Mouse (Mus musculus): ENCODE results near the gene Ifna11. TPM values are rescaled to one million over a fixed set of nuclear protein-coding genes. Genes with fewer than 3 reads are reported as not detected.

The Ifna11 gene
- not detected for polyA plus RNA-seq (2017; shearing (Covaris generic))

GRCm38 (mm10) chr4:88819659-88820058 lies at the start of gene Ifna11:
TSS of gene Ifna11 (plus strand) at chr4:88819959.

GRCm38 (mm10) chr4:88773534-88773933 lies 46.2 kb upstream of the Ifna11 start, which contains the start of gene Gm13290:
TSS of gene Gm13290 (plus strand) at chr4:88773834.

GRCm38 (mm10) chr4:88776622-88777021 lies 43.1 kb upstream of the Ifna11 start, which contains the start of gene Gm13289:
TSS of gene Gm13289 (plus strand) at chr4:88776922.

GRCm38 (mm10) chr4:88779550-88779949 lies 40.2 kb upstream of the Ifna11 start, which contains the start of gene Gm13272:
TSS of gene Gm13272 (plus strand) at chr4:88779850.

GRCm38 (mm10) chr4:88781831-88782230 lies 37.9 kb upstream of the Ifna11 start, which contains the start of gene Ifnz:
TSS of gene Ifnz (plus strand) at chr4:88782131.

GRCm38 (mm10) chr4:88785409-88785808 lies 34.4 kb upstream of the Ifna11 start, which contains the start of gene Gm13276:
TSS of gene Gm13276 (plus strand) at chr4:88785709.

GRCm38 (mm10) chr4:88788402-88788801 lies 31.4 kb upstream of the Ifna11 start, which contains the start of gene Gm13277:
TSS of gene Gm13277 (plus strand) at chr4:88788632.

GRCm38 (mm10) chr4:88791250-88791649 lies 28.5 kb upstream of the Ifna11 start, which contains the start of gene Gm13278:
TSS of gene Gm13278 (plus strand) at chr4:88791550.

GRCm38 (mm10) chr4:88793936-88794675 lies 25.7 kb upstream of the Ifna11 start, which contains the start of gene Gm13275:
TSS of gene Gm13275 (plus strand) at chr4:88794487.

GRCm38 (mm10) chr4:88797097-88797496 lies 22.7 kb upstream of the Ifna11 start, which contains the start of gene Gm13279:
TSS of gene Gm13279 (plus strand) at chr4:88797397.

GRCm38 (mm10) chr4:88799365-88799764 lies 20.4 kb upstream of the Ifna11 start, which contains the start of gene Gm13285:
TSS of gene Gm13285 (plus strand) at chr4:88799665.

GRCm38 (mm10) chr4:88802954-88803353 lies 16.8 kb upstream of the Ifna11 start, which contains the start of gene Gm13287:
TSS of gene Gm13287 (plus strand) at chr4:88803254.

GRCm38 (mm10) chr4:88805231-88805630 lies 14.5 kb upstream of the Ifna11 start, which contains the start of gene Gm13288:
TSS of gene Gm13288 (plus strand) at chr4:88805531.

GRCm38 (mm10) chr4:88815928-88816327 lies 3.8 kb upstream of the Ifna11 start, which contains the start of gene Ifna7:
TSS of gene Ifna7 (plus strand) at chr4:88816228.

GRCm38 (mm10) chr4:88827116-88827515 lies 7.4 kb downstream of the Ifna11 start, which contains the start of gene Ifna6:
TSS of gene Ifna6 (plus strand) at chr4:88827416.

GRCm38 (mm10) chr4:88835225-88835624 lies 15.5 kb downstream of the Ifna11 start, which contains the start of gene Ifna5:
TSS of gene Ifna5 (plus strand) at chr4:88835525.

GRCm38 (mm10) chr4:88841438-88841911 lies 21.7 kb downstream of the Ifna11 start, which contains the start of gene Ifna4:
TSS of gene Ifna4 (plus strand) at chr4:88841861.

GRCm38 (mm10) chr4:88849698-88850097 lies 29.9 kb downstream of the Ifna11 start, which contains the start of gene Ifna1:
TSS of gene Ifna1 (plus strand) at chr4:88850087.

Other genes with a start within 250 kb of the Ifna11 start
- not detected for gene Ifna14, start 248.2 kb upstream of the Ifna11 start, polyA plus RNA-seq (2017; shearing (Covaris generic))
- not detected for gene Ifna9, start 227.6 kb upstream of the Ifna11 start, polyA plus RNA-seq (2017; shearing (Covaris generic))
- not detected for gene Ifna12, start 216.6 kb upstream of the Ifna11 start, polyA plus RNA-seq (2017; shearing (Covaris generic))
- gene C87499, start 185.5 kb upstream of the Ifna11 start, polyA plus RNA-seq (2017; shearing (Covaris generic)): not detected
- not detected for gene Ifna13, start 175.5 kb upstream of the Ifna11 start, polyA plus RNA-seq (2017; shearing (Covaris generic))
- not detected for gene Ifna16, start 143.0 kb upstream of the Ifna11 start, polyA plus RNA-seq (2017; shearing (Covaris generic))
- gene Ifna2, start 136.0 kb upstream of the Ifna11 start, polyA plus RNA-seq (2017; shearing (Covaris generic)): not detected
- not detected for gene Ifnab, start 128.6 kb upstream of the Ifna11 start, polyA plus RNA-seq (2017; shearing (Covaris generic))
- gene Gm26566, start 98.2 kb upstream of the Ifna11 start, polyA plus RNA-seq (2017; shearing (Covaris generic)): under 1 TPM in 1 of 2 experiments, not detected in 1; 0.48 TPM
- 10 to 100 TPM; 18.8 to 27.9 TPM for gene Klhl9, start 97.5 kb upstream of the Ifna11 start, polyA plus RNA-seq (2017; shearing (Covaris generic))
- gene Gm13271, start 65.1 kb upstream of the Ifna11 start, polyA plus RNA-seq (2017; shearing (Covaris generic)): not detected
- under 1 TPM; 0.75 to 0.85 TPM for gene Gm13283, start 59.8 kb upstream of the Ifna11 start, polyA plus RNA-seq (2017; shearing (Covaris generic))
- gene Gm13290, start 46.1 kb upstream of the Ifna11 start, polyA plus RNA-seq (2017; shearing (Covaris generic)): under 1 TPM in 1 of 2 experiments, not detected in 1; 0.19 TPM
- gene Gm13289, start 43.0 kb upstream of the Ifna11 start, polyA plus RNA-seq (2017; shearing (Covaris generic)): not detected
- not detected for gene Gm13272, start 40.1 kb upstream of the Ifna11 start, polyA plus RNA-seq (2017; shearing (Covaris generic))
- under 1 TPM in 1 of 2 experiments, not detected in 1; 0.48 TPM for gene Ifnz, start 37.8 kb upstream of the Ifna11 start, polyA plus RNA-seq (2017; shearing (Covaris generic))
- gene Gm13276, start 34.2 kb upstream of the Ifna11 start, polyA plus RNA-seq (2017; shearing (Covaris generic)): not detected
- gene Gm13277, start 31.3 kb upstream of the Ifna11 start, polyA plus RNA-seq (2017; shearing (Covaris generic)): not detected
- not detected for gene Gm13278, start 28.4 kb upstream of the Ifna11 start, polyA plus RNA-seq (2017; shearing (Covaris generic))
- not detected for gene Gm13275, start 25.5 kb upstream of the Ifna11 start, polyA plus RNA-seq (2017; shearing (Covaris generic))
- gene Gm13279, start 22.6 kb upstream of the Ifna11 start, polyA plus RNA-seq (2017; shearing (Covaris generic)): not detected
- 1 to 10 TPM in 1 of 2 experiments, under 1 TPM in 1; 0.80 to 1.1 TPM for gene Gm13285, start 20.3 kb upstream of the Ifna11 start, polyA plus RNA-seq (2017; shearing (Covaris generic))
- gene Gm13287, start 16.7 kb upstream of the Ifna11 start, polyA plus RNA-seq (2017; shearing (Covaris generic)): not detected
- under 1 TPM in 1 of 2 experiments, not detected in 1; 0.10 TPM for gene Gm13288, start 14.4 kb upstream of the Ifna11 start, polyA plus RNA-seq (2017; shearing (Covaris generic))
- not detected for gene Ifna7, start 3.7 kb upstream of the Ifna11 start, polyA plus RNA-seq (2017; shearing (Covaris generic))
- gene Ifna6, start 7.5 kb downstream of the Ifna11 start, polyA plus RNA-seq (2017; shearing (Covaris generic)): not detected
- not detected for gene Ifna5, start 15.6 kb downstream of the Ifna11 start, polyA plus RNA-seq (2017; shearing (Covaris generic))
- not detected for gene Ifna4, start 21.9 kb downstream of the Ifna11 start, polyA plus RNA-seq (2017; shearing (Covaris generic))
- gene Ifna1, start 30.1 kb downstream of the Ifna11 start, polyA plus RNA-seq (2017; shearing (Covaris generic)): not detected
- gene Ifne, start 60.2 kb downstream of the Ifna11 start, polyA plus RNA-seq (2017; shearing (Covaris generic)): not detected